Comparison of ENCODE assay signal across 26 mouse cellular contexts in the genomic region with DNA sequence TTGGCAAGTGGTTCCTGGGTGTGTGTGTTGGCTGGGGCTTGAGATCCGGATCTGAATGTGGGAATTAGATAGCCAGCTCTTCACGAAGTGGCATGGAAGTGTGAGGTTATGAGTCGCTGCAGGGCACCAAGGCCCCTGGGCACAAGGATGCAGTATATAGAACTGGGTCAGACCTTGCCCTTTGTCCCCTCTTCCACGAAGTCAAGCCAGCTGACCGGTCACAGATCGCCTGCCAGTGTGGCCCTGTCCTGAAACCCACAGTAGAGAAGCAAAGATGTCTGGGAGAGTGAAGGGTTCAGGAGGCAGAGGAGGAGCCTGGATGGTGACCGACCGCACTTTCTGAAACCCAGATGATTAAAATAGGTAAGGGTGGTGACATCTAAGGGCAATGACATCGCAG.
A peak's percentile ranks its signal among the peaks of the same experiment; 100 is the strongest.
DNase-seq lines count a peak whose midpoint lies in the region; ATAC-seq and TF ChIP-seq lines count a peak whose summit lies in the region.
"Had no signal": no experiment of that assay in that cellular context is flagged by ENCODE, and none has a peak within 500 bp of the region (broad histone marks: within the 10 kb centered on the region; RNA-seq: fewer than 3 reads in every experiment).

No protein-coding gene starts in this region.

- WGBS in hindbrain, embryonic 10.5 days = 85% methylated on average over 9 of the region's 9 CpGs
- WGBS in hindbrain, postnatal 0 days = 78% methylated on average over 9 of the region's 9 CpGs
- WGBS in liver, adult 2 months = 25% methylated on average over 9 of the region's 9 CpGs
- WGBS in liver, embryonic 11.5 days = 79% methylated on average over 9 of the region's 9 CpGs

- H3K9me3 ChIP-seq in hindbrain, embryonic 10.5 days = no peaks in the 10 kb centered on the region
- no peaks in the 10 kb centered on the region for H3K9me3 ChIP-seq in hindbrain, postnatal 0 days (ENCODE audit: low read length)
- no peaks in the 10 kb centered on the region for H3K9me3 ChIP-seq in liver, embryonic 11.5 days (ENCODE audit: control insufficient read depth, low read length)
- H3K9me3 ChIP-seq: embryonic facial prominence, embryonic 10.5 days; embryonic facial prominence, embryonic 15.5 days; G1E; heart, embryonic 12.5 days; hindbrain, embryonic 15.5 days; limb, embryonic 13.5 days had no signal

- no peak for TF ChIP-seq POLR2A in liver, adult 2 months (IDR thresholded peaks at IDR 0.05; ENCODE audit: extremely low read depth, insufficient read depth, low read length)

- no peak overlapping the region for H3K4me2 ChIP-seq in hindbrain, postnatal 0 days (ENCODE audit: low read depth, low read length)
- H3K4me2 ChIP-seq in liver, embryonic 11.5 days = no peak overlapping the region
- H3K4me2 ChIP-seq: embryonic facial prominence, embryonic 15.5 days; heart, embryonic 12.5 days; hindbrain, embryonic 15.5 days; limb, embryonic 13.5 days had no signal

- H3K4me3 ChIP-seq in hindbrain, embryonic 10.5 days = no peak overlapping the region
- H3K4me3 ChIP-seq in hindbrain, postnatal 0 days (ENCODE audit: low read length) = no peak overlapping the region
- H3K4me3 ChIP-seq in liver, adult 2 months (ENCODE audit: insufficient read depth, low read depth, low read length) = no peak overlapping the region
- H3K4me3 ChIP-seq in liver, embryonic 11.5 days (ENCODE audit: low read depth, low read length) = no peak overlapping the region
- H3K4me3 ChIP-seq: embryonic facial prominence, embryonic 10.5 days; embryonic facial prominence, embryonic 15.5 days; heart, embryonic 12.5 days; hindbrain, embryonic 15.5 days; left cerebral cortex, adult 2 months; limb, embryonic 13.5 days had no signal

- TF ChIP-seq CTCF in hindbrain, postnatal 0 days (IDR thresholded peaks at IDR 0.05; ENCODE audit: low read depth) = no peak
- no peak for TF ChIP-seq CTCF in liver, adult 2 months (IDR thresholded peaks at IDR 0.05; ENCODE audit: low read depth, low read length)

- no peaks in the 10 kb centered on the region for H3K79me2 ChIP-seq in liver, adult 2 months (ENCODE audit: control insufficient read depth, insufficient read depth, low read length)

- no peak for ATAC-seq in hindbrain, postnatal 0 days
- ATAC-seq in liver, embryonic 11.5 days (replicated peaks; ENCODE audit: low FRiP score) = no peak
- ATAC-seq: forebrain, embryonic 14.5 days had no signal

- no peaks in the 10 kb centered on the region for H3K36me3 ChIP-seq in hindbrain, embryonic 10.5 days
- no peaks in the 10 kb centered on the region for H3K36me3 ChIP-seq in hindbrain, postnatal 0 days (ENCODE audit: insufficient read depth, low read length)
- no peaks in the 10 kb centered on the region for H3K36me3 ChIP-seq in liver, adult 2 months (ENCODE audit: control insufficient read depth, insufficient read depth, low read length)
- no peaks in the 10 kb centered on the region for H3K36me3 ChIP-seq in liver, embryonic 11.5 days (ENCODE audit: control insufficient read depth, insufficient read depth, low read length)
- H3K36me3 ChIP-seq: embryonic facial prominence, embryonic 10.5 days; embryonic facial prominence, embryonic 15.5 days; G1E; heart, embryonic 12.5 days; hindbrain, embryonic 15.5 days; limb, embryonic 13.5 days had no signal

- no peaks in the 10 kb centered on the region for H3K27me3 ChIP-seq in hindbrain, embryonic 10.5 days (ENCODE audit: insufficient read depth, poor library complexity, severe bottlenecking)
- no peaks in the 10 kb centered on the region for H3K27me3 ChIP-seq in hindbrain, postnatal 0 days (ENCODE audit: insufficient read depth, low read length)
- H3K27me3 ChIP-seq in liver, adult 2 months (ENCODE audit: control insufficient read depth, insufficient read depth, low read length) = no peaks in the 10 kb centered on the region
- H3K27me3 ChIP-seq in liver, embryonic 11.5 days (replicated peaks; ENCODE audit: control insufficient read depth, insufficient read depth, low read length) = no peaks in the 10 kb centered on the region
- H3K27me3 ChIP-seq: embryonic facial prominence, embryonic 15.5 days; hindbrain, embryonic 15.5 days; limb, embryonic 13.5 days had no signal

- H3K27ac ChIP-seq in hindbrain, embryonic 10.5 days = 0 out of 2 replicates have a peak overlapping the region, but pooled peaks have one; percentile 18
- no peak overlapping the region for H3K27ac ChIP-seq in hindbrain, postnatal 0 days
- H3K27ac ChIP-seq in liver, adult 2 months (replicated peaks; ENCODE audit: insufficient read depth, low read depth, low read length) = peak overlapping the region; percentile 64; the same call in 1 of the 2 replicates
- no peak overlapping the region for H3K27ac ChIP-seq in liver, embryonic 11.5 days (ENCODE audit: low read depth, low read length)
- H3K27ac ChIP-seq: embryonic facial prominence, embryonic 10.5 days; embryonic facial prominence, embryonic 15.5 days; hindbrain, embryonic 15.5 days; left cerebral cortex, adult 2 months; macrophage had no signal

- no peak overlapping the region for H3K9ac ChIP-seq in hindbrain, postnatal 0 days (replicated peaks; ENCODE audit: low read length)
- H3K9ac ChIP-seq in liver, adult 2 months (ENCODE audit: low read depth, low read length) = no peak overlapping the region
- H3K9ac ChIP-seq in liver, embryonic 11.5 days (ENCODE audit: low read depth, low read length) = no peak overlapping the region
- H3K9ac ChIP-seq: embryonic facial prominence, embryonic 15.5 days; heart, embryonic 12.5 days; hindbrain, embryonic 15.5 days; limb, embryonic 13.5 days had no signal

- DNase-seq in hindbrain, embryonic 10.5 days (ENCODE audit: low spot score) = no peak
- no peak for DNase-seq in hindbrain, postnatal 0 days (ENCODE audit: low spot score)
- peak; percentile 72 for DNase-seq in liver, adult 2 months (ENCODE audit: extremely low read depth, low read depth, low spot score)
- no peak for DNase-seq in liver, embryonic 11.5 days (ENCODE audit: low spot score)
- peak; percentile 60 to 64 for DNase-seq in kidney, postnatal 36 days
- no peak for DNase-seq in left cerebral cortex, adult 11 months (ENCODE audit: low spot score)
- DNase-seq in layer of hippocampus, adult 9-10 months (ENCODE audit: low spot score) = no peak
- DNase-seq: adrenal gland, adult 8-10 months; cerebellum, adult 8-10 months; cerebellum, postnatal 25 days; gastrocnemius, postnatal 25 days; heart, adult 11 months; lung, adult 2 months; lung, postnatal 10 days; midbrain, embryonic 14.5 days; thymus, adult 2 months; thymus, postnatal 36 days had no signal

- H3K4me1 ChIP-seq in hindbrain, embryonic 10.5 days (replicated peaks) = peaks cover 35% of the 10 kb centered on the region
- H3K4me1 ChIP-seq in hindbrain, postnatal 0 days (ENCODE audit: insufficient read depth, low read length) = 0 out of 2 replicates have a peak, but pooled peaks cover 4% of the 10 kb centered on the region
- H3K4me1 ChIP-seq in liver, adult 2 months (ENCODE audit: control insufficient read depth, insufficient read depth, low read length) = peaks cover 21% of the 10 kb centered on the region
- H3K4me1 ChIP-seq in liver, embryonic 11.5 days (replicated peaks; ENCODE audit: control insufficient read depth, insufficient read depth, low read length) = peaks cover 40% of the 10 kb centered on the region

Comparison
In these comparisons a context has a peak if more than half of its experiments do, and no peak if none do; other contexts are left out.
1. DNase-seq: peak in liver, adult 2 months (single experiment) and kidney, postnatal 36 days (2 of 2); none in hindbrain, embryonic 10.5 days (single experiment), hindbrain, postnatal 0 days (single experiment), liver, embryonic 11.5 days (single experiment), left cerebral cortex, adult 11 months (single experiment) and layer of hippocampus, adult 9-10 months (single experiment).
2. H3K27ac ChIP-seq: peak in hindbrain, embryonic 10.5 days (single experiment) and liver, adult 2 months (single experiment); none in hindbrain, postnatal 0 days (single experiment) and liver, embryonic 11.5 days (single experiment).